Mouse (Mus musculus) left cerebral cortex, postnatal 25 days (tissue): ENCODE measurements around the gene Ace. TPM values are rescaled to one million over a fixed set of nuclear protein-coding genes. Genes with fewer than 3 reads are reported as not detected.
"Not testable (repeated sequence)": the region's sequence is repeated elsewhere in the genome, so short reads cannot be mapped to it uniquely, and the experiment has no call there.

Experiments
- DNase-seq, 2 experiments: peaks; one replicate each; pipeline ENCODE4 v3.0.0; 2022; ENCODE audit warnings: low spot score in 2 of 2, mixed read lengths in 1 of 2
- intact Hi-C: fragments of 180-260 bp; cut with DNase I; formaldehyde crosslinking; loops from one replicate; pipeline ENCODE4 v1.15.1; 2025
- total RNA-seq, 2 experiments: library from RNA; stranded (reverse); gene quantifications; 2 replicates each; pipeline ENCODE4 v1.2.3; 2021

The Ace gene
- total RNA-seq, 2 experiments from 2014 or later = 10.9 to 12.2 TPM

- intact Hi-C loops = no loop called here
- DNase-seq = no peak
Observed at GRCm38 (mm10) chr11:105978232-105978631, 10.5 kb downstream of the Ace start.

DNA sequence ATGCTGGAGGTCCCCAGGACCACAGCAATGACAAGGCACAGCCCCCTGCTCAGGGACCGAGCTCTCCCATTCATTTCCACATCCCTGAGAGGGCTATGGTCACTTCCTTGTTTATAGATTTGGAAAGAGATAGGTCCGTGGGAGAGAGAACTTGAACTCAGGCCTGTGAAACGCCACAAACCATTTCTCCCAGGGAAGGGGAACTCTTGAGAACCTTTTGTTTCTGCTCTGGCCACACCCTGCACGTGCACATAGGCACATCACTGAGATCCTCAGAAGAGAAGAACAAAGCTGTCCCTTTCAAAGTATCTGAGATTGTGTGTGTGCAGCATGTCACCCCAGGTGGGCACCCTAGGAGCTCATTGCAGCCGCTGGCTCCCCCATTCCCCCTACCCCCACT, 10.9 kb downstream of the Ace start:
- intact Hi-C loops = no loop called here
- no peak for DNase-seq

- intact Hi-C loops = no loop called here
- DNase-seq = no peak
Observed at GRCm38 (mm10) chr11:105984452-105984851, 16.7 kb downstream of the Ace start.

GRCm38 (mm10) chr11:105987446-105987845, 19.7 kb downstream of the Ace start:
- no peak for DNase-seq
- intact Hi-C loops = no loop called here

GRCm38 (mm10) chr11:105989446-105989845, 21.7 kb downstream of the Ace start:
- intact Hi-C loops = no loop called here
- DNase-seq = no peak

DNA sequence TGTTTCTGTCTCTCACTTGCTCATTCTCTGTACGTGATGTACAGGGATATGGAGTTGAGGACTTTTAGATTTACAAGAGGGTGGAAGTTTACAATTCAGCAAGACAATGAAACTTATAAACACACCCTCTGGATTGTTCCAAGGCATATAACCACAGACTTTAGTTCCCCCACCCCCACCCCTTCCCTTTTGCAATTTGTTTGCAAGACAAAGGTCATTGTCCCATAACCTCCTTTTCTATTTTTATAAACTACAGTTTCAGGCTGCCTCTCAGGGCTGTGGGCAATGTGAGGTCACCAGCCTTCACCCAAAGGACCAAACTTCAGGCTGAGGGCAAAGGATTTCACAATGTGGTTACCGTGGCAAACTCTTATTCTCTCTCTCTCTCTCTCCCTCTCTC, 22.5 kb downstream of the Ace start:
- DNase-seq = no peak
- intact Hi-C loops = no loop called here

DNA sequence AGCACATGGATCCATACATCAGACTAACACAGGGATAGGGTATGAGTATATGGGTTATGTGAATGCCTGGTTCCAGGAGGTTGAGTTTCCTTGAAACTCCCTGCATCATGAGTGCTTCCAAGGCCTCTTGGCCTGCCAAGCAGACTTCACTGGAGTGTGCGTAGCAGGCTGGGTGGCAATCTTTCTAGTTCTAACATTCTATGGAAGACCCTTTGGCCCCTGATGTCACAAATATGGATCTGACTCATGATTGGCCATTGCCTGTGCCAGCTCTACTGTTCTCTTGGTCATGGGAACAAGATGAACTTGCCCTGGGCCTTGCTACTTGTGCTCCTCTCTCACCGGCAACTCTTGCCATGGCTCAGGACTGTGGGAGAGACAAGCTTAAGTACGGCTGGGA, 26.6 kb downstream of the Ace start, which contains the start of gene Ace3:
Gene Ace3 (plus strand): TSS at position 301 of the 400 bp plus-strand sequence.
- intact Hi-C loops = no loop called here
- DNase-seq = no peak

- intact Hi-C loops = loop anchor here (2.0 kb wide), 1 partner anchor 77 kb away; no protein-coding TSS in a partner anchor
- DNase-seq = no peak
Observed at GRCm38 (mm10) chr11:106000062-106000461, 32.3 kb downstream of the Ace start.

- intact Hi-C loops = loop anchor here (2.0 kb wide), 1 partner anchor 75 kb away; no protein-coding TSS in a partner anchor
- DNase-seq = peak; percentile 51 to 53
Observed at GRCm38 (mm10) chr11:106001718-106002117, 34.0 kb downstream of the Ace start.

GRCm38 (mm10) chr11:106004576-106004975, 36.8 kb downstream of the Ace start:
- intact Hi-C loops = no loop called here
- DNase-seq = no peak

DNA sequence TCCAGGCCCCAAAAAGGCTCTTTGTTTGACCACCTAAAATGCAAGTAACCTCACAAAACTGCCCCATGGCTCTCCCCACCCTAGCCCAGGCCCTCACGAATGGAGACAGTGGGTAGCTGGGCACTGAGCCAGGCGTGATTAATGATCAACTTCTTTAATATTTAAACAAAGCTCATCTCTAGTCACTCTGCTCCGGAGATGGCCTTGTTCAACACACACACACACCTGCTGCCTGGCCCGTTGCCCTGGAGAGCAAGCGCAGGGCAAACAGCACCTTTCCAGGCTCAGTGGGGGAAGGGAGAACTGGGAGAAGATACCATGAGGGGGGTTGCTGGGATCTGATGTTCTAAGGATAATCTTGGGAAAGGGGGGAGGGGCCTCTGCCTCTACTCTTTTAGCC, 38.2 kb downstream of the Ace start:
- no peak for DNase-seq
- intact Hi-C loops = no loop called here

DNA sequence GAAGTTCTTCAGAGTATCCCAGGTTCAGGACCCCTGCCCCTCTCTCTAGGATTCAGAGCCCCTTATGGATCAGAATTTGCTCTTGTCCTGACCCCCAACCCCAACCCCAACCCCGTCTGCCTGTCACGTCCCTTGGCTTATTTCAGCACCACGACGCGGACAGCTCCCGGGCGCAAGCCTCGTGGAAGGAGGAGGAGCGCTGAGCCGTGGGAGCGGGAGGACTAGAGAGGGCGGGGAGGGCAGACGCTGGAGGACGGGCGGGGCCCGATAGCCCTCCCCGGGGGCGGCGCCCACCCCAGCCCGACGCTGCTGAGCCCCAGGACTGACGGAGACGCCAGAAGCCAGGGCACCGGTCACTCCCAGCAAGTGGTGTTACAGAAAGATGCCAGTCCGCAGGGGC, 40.1 kb downstream of the Ace start, which contains the start of gene Kcnh6:
Gene Kcnh6 (plus strand): TSS at position 304 of the 400 bp plus-strand sequence.
- intact Hi-C loops = no loop called here
- no peak for DNase-seq

- intact Hi-C loops = loop anchor here (10.0 kb wide), 1 partner anchor 668 kb away; no protein-coding TSS in a partner anchor
Observed at GRCm38 (mm10) chr11:106012711-106013110, 45.0 kb downstream of the Ace start.

DNA sequence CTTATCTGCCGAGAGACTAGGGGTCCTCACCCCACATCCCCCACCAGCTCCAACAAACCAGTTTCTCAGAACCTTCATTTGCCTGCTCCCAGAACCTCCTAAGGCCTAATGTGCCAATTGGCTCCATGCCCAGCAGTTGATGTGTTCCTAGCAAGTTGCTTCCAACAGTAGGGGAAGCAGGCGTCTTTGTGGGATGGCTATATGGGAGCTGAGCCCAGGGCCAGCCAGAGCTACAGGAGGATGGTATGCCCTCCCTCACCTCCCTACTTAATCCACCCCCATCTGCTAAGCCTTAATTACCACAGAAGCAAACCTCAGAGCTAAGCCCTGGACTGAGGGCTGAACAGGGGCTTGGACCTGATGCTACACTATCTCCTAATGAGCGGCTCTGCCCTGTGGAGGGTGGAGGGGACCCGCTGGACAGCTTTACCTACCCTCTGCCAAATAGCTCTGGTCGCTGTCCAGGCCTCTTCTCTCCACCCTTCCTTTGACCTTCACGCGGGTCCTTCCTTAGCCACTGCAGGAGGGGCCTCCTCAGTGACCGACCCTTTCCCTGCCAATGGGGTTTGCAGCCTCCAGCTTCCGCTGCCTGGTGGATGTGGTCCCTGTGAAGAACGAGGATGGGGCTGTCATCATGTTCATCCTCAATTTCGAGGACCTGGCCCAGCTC, 45.9 kb downstream of the Ace start:
- DNase-seq = peak; percentile 40 to 58
- intact Hi-C loops = loop anchor here (10.0 kb wide), 1 partner anchor 669 kb away; no protein-coding TSS in a partner anchor

More at GRCm38 (mm10) chr11:106012711-106013110, 45.0 kb downstream of the Ace start:
- DNase-seq = no peak

GRCm38 (mm10) chr11:106016440-106016839, 48.7 kb downstream of the Ace start:
- peak in 1 of 2 experiments; percentile 59 for DNase-seq
- intact Hi-C loops = loop anchor here (10.0 kb wide), 1 partner anchor 672 kb away; no protein-coding TSS in a partner anchor

DNA sequence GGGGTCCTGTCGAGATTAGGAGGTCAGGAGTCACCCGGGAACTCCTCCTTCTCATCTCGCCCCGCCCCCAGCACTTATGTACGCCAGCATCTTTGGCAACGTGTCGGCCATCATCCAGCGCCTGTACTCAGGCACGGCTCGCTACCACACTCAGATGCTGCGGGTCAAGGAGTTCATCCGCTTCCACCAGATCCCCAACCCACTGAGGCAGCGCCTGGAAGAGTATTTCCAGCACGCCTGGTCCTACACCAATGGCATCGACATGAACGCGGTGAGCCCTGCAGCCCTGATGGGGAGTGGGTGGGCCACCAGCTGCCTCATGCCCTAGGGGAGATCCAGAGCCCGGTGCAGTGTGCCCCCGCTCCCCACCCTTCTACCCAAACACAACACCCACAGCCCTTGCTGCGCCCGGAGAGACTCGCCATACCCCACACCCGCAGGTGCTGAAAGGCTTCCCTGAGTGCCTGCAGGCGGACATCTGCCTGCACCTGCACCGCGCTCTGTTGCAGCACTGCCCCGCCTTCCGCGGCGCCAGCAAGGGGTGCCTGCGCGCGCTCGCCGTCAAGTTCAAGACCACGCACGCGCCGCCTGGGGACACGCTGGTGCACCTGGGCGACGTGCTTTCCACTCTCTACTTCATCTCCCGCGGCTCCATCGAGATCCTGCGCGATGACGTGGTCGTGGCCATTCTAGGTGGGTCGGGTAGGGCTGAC, 52.5 kb downstream of the Ace start:
- intact Hi-C loops = loop anchor here (5.0 kb wide), 1 partner anchor 78 kb away; no protein-coding TSS in a partner anchor
- DNase-seq = peak; percentile 65 to 75

GRCm38 (mm10) chr11:106025774-106026173, 58.0 kb downstream of the Ace start:
- DNase-seq = no peak
- intact Hi-C loops = loop anchor here (2.0 kb wide), 1 partner anchor 97 kb away; no protein-coding TSS in a partner anchor

- DNase-seq = peak; percentile 73 to 75
- intact Hi-C loops = loop anchor here (2.0 kb wide), 1 partner anchor 98 kb away; no protein-coding TSS in a partner anchor
Observed at GRCm38 (mm10) chr11:106026465-106027151, 58.9 kb downstream of the Ace start.

- no peak for DNase-seq
- intact Hi-C loops = loop anchor here (2.0 kb wide), 1 partner anchor 99 kb away; no protein-coding TSS in a partner anchor
Observed at GRCm38 (mm10) chr11:106027607-106028006, 59.9 kb downstream of the Ace start.

GRCm38 (mm10) chr11:106032074-106032473, 64.3 kb downstream of the Ace start:
- intact Hi-C loops, DNase-seq: not testable (repeated sequence)
